Mouse (Mus musculus) forebrain, embryonic 15.5 days (tissue): ENCODE measurements at regions not wholly inside any gene's neighbourhood (a gene's known extent, or its start where the extent isn't known, plus 50 kb on each side); places are given as distances from the start of the nearest gene placed in this dataset.
A peak's percentile ranks its signal among the peaks of the same experiment; 100 is the strongest.

Experiments used
- ATAC-seq: fragments of 200-750 bp; cut with Nextera tagmentation; replicated peaks from 2 replicates; pipeline ENCODE4 v1.8.0; 2017; ENCODE audit warnings: mild to moderate bottlenecking, moderate TSS enrichment, moderate library complexity
- H3K27ac ChIP-seq: fragments of 300-500 bp; sonication (generic); replicated peaks from 2 replicates; pipeline ENCODE4 v1.5.1; 2015; ENCODE audit warnings: mild to moderate bottlenecking, inconsistent platforms
- H3K27me3 ChIP-seq: fragments of 300-500 bp; sonication (generic); 2 replicates; pipeline ENCODE4 v1.6.1; 2015; ENCODE audit warnings: inconsistent platforms
- H3K36me3 ChIP-seq: fragments of 300-500 bp; sonication (generic); 2 replicates; pipeline ENCODE4 v1.6.1; 2015; ENCODE audit warnings: mild to moderate bottlenecking, inconsistent platforms
- H3K4me1 ChIP-seq: fragments of 300-500 bp; sonication (generic); 2 replicates; pipeline ENCODE4 v1.6.1; 2015; ENCODE audit warnings: inconsistent platforms
- H3K4me2 ChIP-seq: fragments of 300-500 bp; sonication (generic); replicated peaks from 2 replicates; pipeline ENCODE4 v1.6.1; 2015; ENCODE audit warnings: mild to moderate bottlenecking, inconsistent platforms
- H3K4me3 ChIP-seq: fragments of 300-500 bp; sonication (generic); 2 replicates; pipeline ENCODE4 v1.5.1; 2015; ENCODE audit warnings: mild to moderate bottlenecking, inconsistent platforms
- H3K9ac ChIP-seq: fragments of 300-500 bp; sonication (generic); replicated peaks from 2 replicates; pipeline ENCODE4 v1.6.1; 2015; ENCODE audit warnings: mild to moderate bottlenecking, inconsistent platforms
- H3K9me3 ChIP-seq: fragments of 300-500 bp; sonication (generic); 2 replicates; pipeline ENCODE4 v1.6.1; 2016; ENCODE audit warnings: inconsistent platforms
- WGBS: fragments of 180-500 bp; shearing (Covaris S2); methylation state at CpG from one replicate; pipeline ENCODE4 v1.1.7; 2015; ENCODE audit warnings: mixed read lengths; 5-methylcytosine and 5-hydroxymethylcytosine counted together

DNA sequence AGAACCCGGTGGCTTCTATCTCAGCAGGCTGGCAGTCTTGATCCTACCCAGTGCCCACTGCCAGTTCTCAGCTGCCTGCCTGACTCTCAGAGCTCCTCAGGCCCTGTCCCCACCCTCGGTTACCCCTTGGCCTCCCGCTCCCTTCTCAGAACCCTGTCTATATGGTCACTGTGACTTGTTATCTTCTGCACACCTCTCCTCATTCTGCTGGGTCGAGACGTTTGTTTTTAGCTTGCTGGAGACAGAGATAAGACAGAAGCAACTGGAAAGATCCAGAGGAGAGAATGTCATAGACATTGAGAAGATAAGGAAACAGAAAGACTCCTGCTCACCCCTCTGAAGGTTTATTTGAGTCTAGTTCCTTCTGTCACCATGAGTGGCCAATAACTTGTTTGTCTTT is 53.8 kb upstream of the Phc1 start:
- H3K27me3 ChIP-seq: no peaks in the 10 kb centered on the region
- no peaks in the 10 kb centered on the region for H3K4me1 ChIP-seq
- H3K4me3 ChIP-seq: no peak overlapping the region
- H3K4me2 ChIP-seq: no peak overlapping the region
- 87% methylated on average over 5 of the region's 5 CpGs for WGBS
- H3K9ac ChIP-seq: no peak overlapping the region
- H3K36me3 ChIP-seq: no peaks in the 10 kb centered on the region
- no peak for ATAC-seq
- H3K9me3 ChIP-seq: no peaks in the 10 kb centered on the region
- H3K27ac ChIP-seq: no peak overlapping the region

DNA sequence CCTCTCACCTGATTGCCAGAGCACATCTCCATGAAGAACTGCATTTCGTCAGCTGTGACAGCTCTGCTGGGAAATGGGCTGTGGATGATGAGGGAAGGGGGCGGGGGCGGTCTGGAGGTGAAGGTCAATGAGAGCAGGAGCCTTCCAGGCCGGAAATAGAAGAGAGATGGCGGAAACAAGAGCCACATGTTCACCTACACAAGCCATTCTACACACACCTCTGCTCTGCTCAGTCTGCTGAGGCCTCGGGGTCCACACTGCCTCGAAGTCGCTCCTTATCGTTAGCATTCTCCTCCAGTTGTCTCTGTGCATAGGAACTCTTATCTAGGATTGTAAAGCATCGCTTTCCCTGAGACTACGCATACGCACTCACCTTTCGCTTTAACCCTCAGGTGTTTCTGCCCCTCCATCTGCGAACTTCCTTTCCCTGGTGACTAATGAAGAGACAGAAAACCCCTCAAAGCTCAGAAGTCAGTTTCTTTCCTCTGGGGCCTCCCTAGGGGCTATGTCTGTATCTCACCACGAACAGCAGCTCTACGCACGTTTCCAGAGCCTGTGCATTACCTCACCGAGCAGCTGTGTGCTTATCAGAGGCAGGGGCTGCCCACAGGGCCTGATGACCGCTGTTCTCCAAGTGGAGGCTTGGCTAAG is 53.0 kb upstream of the Phc1 start:
- Histone ChIP-seq H3K36me3 (no peaks in the 10 kb centered on the region), H3K27ac (no peak overlapping the region), H3K4me2 (no peak overlapping the region), H3K9me3 (no peaks in the 10 kb centered on the region), H3K9ac (no peak overlapping the region), H3K4me3 (no peak overlapping the region), H3K4me1 (no peaks in the 10 kb centered on the region), H3K27me3 (no peaks in the 10 kb centered on the region)
- no peak for ATAC-seq
- 87% methylated on average over 19 of the region's 19 CpGs for WGBS

DNA sequence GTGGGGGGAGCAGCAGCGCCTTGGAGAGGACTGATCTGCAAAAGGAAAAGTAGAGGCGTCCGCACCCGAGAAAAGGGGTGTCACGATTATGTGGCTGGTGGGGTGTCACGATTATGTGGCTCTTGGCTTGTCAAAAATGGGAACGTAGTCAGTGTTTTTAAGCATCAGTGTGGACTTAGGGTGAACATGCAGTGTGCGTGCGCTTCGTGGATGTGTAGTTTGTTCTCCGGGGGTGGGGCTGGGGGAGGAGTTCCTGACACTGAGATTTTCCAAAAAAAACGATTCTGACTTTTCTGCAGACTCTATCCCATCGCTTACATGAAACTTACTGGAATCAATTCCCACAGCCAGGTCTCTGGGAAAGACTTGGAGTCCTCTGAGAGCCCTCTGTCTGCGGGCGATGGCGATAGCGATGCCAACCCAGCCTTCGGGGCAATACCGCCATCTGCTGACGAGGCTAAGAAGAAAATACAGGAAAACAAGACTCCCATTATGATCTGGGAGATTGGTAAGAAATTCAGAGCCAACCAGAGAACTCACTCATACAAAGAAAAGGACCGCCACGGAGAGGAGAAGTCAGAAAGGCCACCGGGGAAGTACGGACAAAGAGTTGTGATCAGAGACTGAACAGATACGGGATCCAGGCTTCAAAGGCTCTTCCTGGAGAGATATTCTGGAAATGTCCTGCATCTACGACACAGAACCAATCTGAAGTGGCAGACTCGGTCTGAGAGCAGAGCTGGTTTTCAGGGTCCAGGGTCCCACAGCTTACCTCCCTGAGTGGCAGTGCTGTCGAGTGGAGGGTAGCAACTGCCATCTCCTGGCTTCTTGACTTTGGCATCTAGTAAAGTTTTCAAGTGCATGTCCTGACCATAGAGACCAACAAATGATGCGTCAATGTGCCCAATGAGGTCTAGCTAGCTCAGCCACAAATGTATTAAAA is 51.6 kb upstream of the Phc1 start:
- peak; percentile 80 for ATAC-seq
- whole genome bisulfite sequencing: 35% methylated on average over 29 of the region's 29 CpGs
- H3K36me3 ChIP-seq: no peaks in the 10 kb centered on the region
- no peaks in the 10 kb centered on the region for H3K4me1 ChIP-seq
- peak overlapping the region; percentile 36 for H3K4me2 ChIP-seq
- H3K9me3 ChIP-seq: no peaks in the 10 kb centered on the region
- H3K27ac ChIP-seq: no peak overlapping the region
- H3K27me3 ChIP-seq: no peaks in the 10 kb centered on the region
- H3K4me3 ChIP-seq: no peak overlapping the region
- no peak overlapping the region for H3K9ac ChIP-seq

DNA sequence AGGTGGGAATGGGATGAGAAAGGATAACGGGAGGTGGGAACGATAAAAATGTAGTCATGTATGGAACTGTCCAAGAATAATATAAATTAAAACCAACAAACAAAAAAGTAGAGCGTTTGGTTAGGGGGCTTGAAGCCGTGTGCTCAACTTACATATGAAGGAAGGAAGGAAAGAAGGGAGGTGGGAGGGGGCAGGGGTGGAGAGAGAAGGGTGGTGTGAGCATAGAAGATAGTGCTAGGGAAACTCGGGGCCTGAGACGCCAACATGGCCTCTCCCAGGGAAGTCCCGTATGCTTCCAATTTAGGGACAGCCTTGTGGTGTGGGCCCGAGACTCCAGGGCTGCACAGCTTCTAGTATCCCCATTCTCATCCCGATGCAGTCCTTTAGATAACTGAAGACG is 50.8 kb upstream of the Phc1 start:
- H3K36me3 ChIP-seq: no peaks in the 10 kb centered on the region
- no peak overlapping the region for H3K4me2 ChIP-seq
- 82% methylated on average over 10 of the region's 10 CpGs for WGBS
- H3K9ac ChIP-seq: no peak overlapping the region
- no peak for ATAC-seq
- no peaks in the 10 kb centered on the region for H3K27me3 ChIP-seq
- H3K4me3 ChIP-seq: no peak overlapping the region
- no peak overlapping the region for H3K27ac ChIP-seq
- H3K9me3 ChIP-seq: no peaks in the 10 kb centered on the region
- no peaks in the 10 kb centered on the region for H3K4me1 ChIP-seq

DNA sequence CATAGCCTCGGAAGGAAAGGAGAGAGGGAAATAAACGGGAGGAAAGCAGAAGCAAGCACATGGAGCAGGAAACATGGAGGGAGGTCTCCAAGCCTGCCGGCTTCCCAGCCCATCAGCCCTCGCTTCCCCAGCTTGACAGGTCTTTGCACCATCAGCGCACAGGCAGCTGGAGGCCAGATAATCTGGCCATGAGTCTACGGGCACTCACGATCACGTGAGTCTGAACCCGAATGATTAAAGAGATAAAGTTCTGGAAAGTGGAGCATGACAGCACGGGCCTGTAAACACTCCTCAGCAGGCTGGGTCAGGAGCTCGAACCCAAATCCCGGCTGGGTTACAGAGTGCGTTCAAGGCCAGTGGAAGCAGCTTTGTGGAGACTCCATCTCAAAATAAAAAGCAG is 50.4 kb upstream of the Phc1 start:
- no peak for ATAC-seq
- Histone ChIP-seq H3K27me3 (no peaks in the 10 kb centered on the region), H3K9me3 (no peaks in the 10 kb centered on the region), H3K36me3 (no peaks in the 10 kb centered on the region), H3K4me1 (no peaks in the 10 kb centered on the region), H3K4me3 (no peak overlapping the region), H3K9ac (no peak overlapping the region), H3K27ac (no peak overlapping the region), H3K4me2 (no peak overlapping the region)
- WGBS: 88% methylated on average over 13 of the region's 13 CpGs
